Mouse (Mus musculus) A20 (cell line): ENCODE data around the gene Gm10228.
"Not testable (repeated sequence)": the region's sequence is repeated elsewhere in the genome, so short reads cannot be mapped to it uniquely, and the experiment has no call there.

ENCODE experiments used
- DNase-seq: peaks from one replicate; pipeline ENCODE4 v3.0.0-alpha.2; 2011; ENCODE audit warnings: low read depth, low spot score

Gene Gm10228

GRCm38 (mm10) chr16:89041372-89041771 lies at the start of gene Gm10228:
Gene Gm10228 (minus strand): TSS chr16:89041472.
- DNase-seq = not testable (repeated sequence)

DNA sequence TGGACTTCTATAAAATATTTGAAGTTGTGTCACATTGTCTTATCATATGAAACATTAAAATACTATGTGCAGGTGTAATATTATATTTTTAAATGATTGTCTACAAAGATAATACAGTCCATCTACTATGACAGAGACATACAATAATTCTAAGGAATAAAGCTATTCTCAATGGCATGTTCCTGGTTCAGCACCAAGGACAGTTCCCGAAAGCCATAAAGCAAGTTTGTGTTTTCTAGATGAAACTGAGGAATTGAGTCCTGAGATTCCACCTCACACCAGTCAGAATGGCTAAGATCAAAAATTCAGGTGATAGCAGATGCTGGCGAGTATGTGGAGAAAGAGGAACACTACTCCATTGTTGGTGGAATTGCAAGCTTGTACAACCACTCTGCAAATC lies 29.8 kb upstream of the Gm10228 start:
- DNase-seq = not testable (repeated sequence)

GRCm38 (mm10) chr16:89063902-89064301 lies 22.6 kb upstream of the Gm10228 start, which contains the start of gene 1110025L11Rik:
Gene 1110025L11Rik (minus strand): TSS chr16:89064002.
- not testable (repeated sequence) for DNase-seq

- DNase-seq = no peak
Measured at GRCm38 (mm10) chr16:89047783-89048182, 6.5 kb upstream of the Gm10228 start, which contains the start of gene Krtap6-5. Gene Krtap6-5 (minus strand): TSS chr16:89047883.

DNA sequence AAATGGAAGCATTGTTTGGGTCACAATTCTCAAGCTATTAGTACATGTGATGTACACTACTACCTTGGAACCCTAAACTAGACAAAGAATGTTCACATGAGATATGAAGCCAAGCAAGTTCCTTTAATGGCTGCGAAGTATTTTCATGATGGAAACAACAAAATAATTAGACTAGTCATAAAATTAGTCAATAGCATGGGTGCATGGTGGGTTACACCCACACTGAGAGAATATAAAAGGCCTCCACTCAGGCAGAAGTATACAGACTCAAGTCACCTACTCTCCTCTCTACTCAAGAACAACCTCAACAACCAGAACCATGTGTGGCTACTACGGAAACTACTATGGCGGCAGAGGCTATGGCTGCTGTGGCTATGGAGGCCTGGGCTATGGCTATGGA lies 9.9 kb downstream of the Gm10228 start, which contains the start of gene Krtap6-1:
Krtap6-1 (plus strand) TSS at position 301 of the 400 bp plus-strand sequence.
- not testable (repeated sequence) for DNase-seq

DNA sequence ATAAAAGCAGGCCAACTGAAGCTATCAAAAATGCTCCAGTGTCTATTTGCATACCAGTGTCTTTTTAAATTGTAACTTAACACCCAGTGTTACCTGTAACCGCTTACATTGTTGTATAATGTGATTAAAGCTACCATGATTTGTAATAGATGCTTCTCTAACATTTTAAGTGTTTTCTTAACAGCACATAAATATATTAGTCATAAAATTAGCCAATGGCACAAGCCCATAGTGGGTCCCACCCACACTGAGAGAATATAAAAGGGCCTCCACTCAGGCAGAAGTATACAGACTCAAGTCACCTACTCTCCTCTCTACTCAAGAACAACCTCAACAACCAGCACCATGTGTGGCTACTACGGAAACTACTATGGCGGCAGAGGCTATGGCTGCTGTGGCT lies 26.3 kb downstream of the Gm10228 start, which contains the start of gene Gm10229:
Gm10229 (plus strand) TSS at position 301 of the 400 bp plus-strand sequence.
- not testable (repeated sequence) for DNase-seq

GRCm38 (mm10) chr16:89013973-89014372 lies 27.3 kb downstream of the Gm10228 start:
- DNase-seq = no peak

- no peak for DNase-seq
Measured at GRCm38 (mm10) chr16:89010659-89011058, 30.6 kb downstream of the Gm10228 start, which contains the start of gene Krtap22-2. Gene Krtap22-2 (minus strand): TSS chr16:89010759.
